Mouse (Mus musculus) bone marrow, adult 2 months (tissue): ENCODE measurements at regions not wholly inside any gene's neighbourhood (a gene's known extent, or its start where the extent isn't known, plus 50 kb on each side); places are given as distances from the start of the nearest gene placed in this dataset.

Experiments
- CTCF ChIP-seq: fragments of 200-500 bp; IDR thresholded peaks from 2 replicates; pipeline ENCODE4 v1.5.1; 2011; ENCODE audit warnings: low read length, control low read depth; ENCODE audit not compliant: control insufficient read depth, insufficient read depth
- POLR2A ChIP-seq: fragments of 200-500 bp; IDR thresholded peaks from 2 replicates; pipeline ENCODE4 v1.6.1; 2011; ENCODE audit warnings: low read depth, mild to moderate bottlenecking, control low read depth, low read length, borderline replicate concordance; ENCODE audit not compliant: control insufficient read depth

DNA sequence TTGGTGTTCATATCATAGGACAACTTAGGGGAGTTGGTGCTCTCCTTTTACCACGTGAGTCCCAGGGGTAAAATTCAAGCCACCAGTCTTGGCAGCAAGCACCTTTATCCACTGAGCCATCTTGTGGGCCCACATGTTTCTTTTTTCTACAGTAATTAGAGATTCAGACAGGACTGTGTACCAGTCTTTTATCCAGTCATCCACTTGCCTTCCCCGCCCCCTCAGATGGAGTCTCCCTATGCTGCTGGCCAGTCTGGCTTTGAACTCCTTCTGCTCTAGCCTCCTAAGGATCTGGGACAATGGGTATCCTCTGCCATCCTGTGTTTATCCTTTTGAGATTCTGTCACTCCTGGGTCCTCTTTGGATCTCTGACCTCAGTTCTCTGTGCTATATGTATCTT, 51.1 kb upstream of the Nek6 start:
- TF ChIP-seq CTCF (no peak), POLR2A (no peak)
